Mouse (Mus musculus): ENCODE results near the gene St7.
"Not testable (repeated sequence)": the region's sequence is repeated elsewhere in the genome, so short reads cannot be mapped to it uniquely, and the experiment has no call there.

St7 gene

GRCm38 (mm10) chr6:17692647-17693046 lies at the start of gene St7:
St7 (plus strand) TSS chr6:17692933.
- DNase-seq = no peak

GRCm38 (mm10) chr6:17646107-17646506 lies 46.6 kb upstream of the St7 start:
- DNase-seq = no peak

GRCm38 (mm10) chr6:17652132-17652531 lies 40.6 kb upstream of the St7 start:
- no peak for DNase-seq

GRCm38 (mm10) chr6:17655080-17655479 lies 37.7 kb upstream of the St7 start:
- DNase-seq = no peak

- peak; percentile 90 for DNase-seq
Observed at GRCm38 (mm10) chr6:17657308-17657707, 35.4 kb upstream of the St7 start.

- DNase-seq = no peak
Observed at GRCm38 (mm10) chr6:17665348-17665747, 27.4 kb upstream of the St7 start.

- DNase-seq = no peak
Observed at GRCm38 (mm10) chr6:17666024-17666423, 26.7 kb upstream of the St7 start.

- DNase-seq = no peak
Observed at GRCm38 (mm10) chr6:17667813-17668212, 24.9 kb upstream of the St7 start.

- no peak for DNase-seq
Observed at GRCm38 (mm10) chr6:17668334-17668733, 24.4 kb upstream of the St7 start.

GRCm38 (mm10) chr6:17669826-17670225 lies 22.9 kb upstream of the St7 start:
- no peak for DNase-seq

- DNase-seq = no peak
Observed at GRCm38 (mm10) chr6:17675019-17675756, 17.5 kb upstream of the St7 start.

GRCm38 (mm10) chr6:17677008-17677407 lies 15.7 kb upstream of the St7 start:
- DNase-seq = no peak

GRCm38 (mm10) chr6:17680266-17680925 lies 12.3 kb upstream of the St7 start:
- no peak for DNase-seq

- DNase-seq = no peak
Observed at GRCm38 (mm10) chr6:17681810-17682209, 10.9 kb upstream of the St7 start.

- DNase-seq = no peak
Observed at GRCm38 (mm10) chr6:17688676-17689075, 4.1 kb upstream of the St7 start.

- peak; percentile 45 for DNase-seq
Observed at GRCm38 (mm10) chr6:17693726-17694549, 1.2 kb downstream of the St7 start.

GRCm38 (mm10) chr6:17694550-17694951 lies 1.8 kb downstream of the St7 start:
- DNase-seq = peak; percentile 53

- peak; percentile 53 for DNase-seq
Observed at GRCm38 (mm10) chr6:17696321-17696734, 3.6 kb downstream of the St7 start.

- no peak for DNase-seq
Observed at GRCm38 (mm10) chr6:17700936-17701612, 8.3 kb downstream of the St7 start.

- DNase-seq = not testable (repeated sequence)
Observed at GRCm38 (mm10) chr6:17704038-17704437, 11.3 kb downstream of the St7 start.

- no peak for DNase-seq
Observed at GRCm38 (mm10) chr6:17705973-17706372, 13.2 kb downstream of the St7 start.

GRCm38 (mm10) chr6:17718978-17719377 lies 26.2 kb downstream of the St7 start:
- no peak for DNase-seq

GRCm38 (mm10) chr6:17719423-17719822 lies 26.7 kb downstream of the St7 start:
- no peak for DNase-seq

All from layer of hippocampus, adult 9-11 months (tissue).